Mouse (Mus musculus) hindbrain, embryonic 13.5 days (tissue): Measurements from ENCODE around the gene Camk2g. TPM values are rescaled to one million over a fixed set of nuclear protein-coding genes. Genes with fewer than 3 reads are reported as not detected.

ENCODE experiments used
- ATAC-seq: fragments of 200-750 bp; cut with Nextera tagmentation; 2 replicates; pipeline ENCODE4 v1.8.0; 2017; ENCODE audit warnings: moderate TSS enrichment; ENCODE audit not compliant: low FRiP score
- H3K27ac ChIP-seq: fragments of 300-500 bp; sonication (generic); 2 replicates; pipeline ENCODE4 v1.5.1; 2015; ENCODE audit warnings: inconsistent platforms, mild to moderate bottlenecking, moderate library complexity
- H3K27me3 ChIP-seq: fragments of 300-500 bp; sonication (generic); 2 replicates; pipeline ENCODE4 v1.6.1; 2015; ENCODE audit warnings: mild to moderate bottlenecking, inconsistent platforms
- H3K36me3 ChIP-seq: fragments of 300-500 bp; sonication (generic); 2 replicates; pipeline ENCODE4 v1.6.1; 2015; ENCODE audit warnings: mild to moderate bottlenecking, inconsistent platforms
- H3K4me1 ChIP-seq: fragments of 300-500 bp; sonication (generic); replicated peaks from 2 replicates; pipeline ENCODE4 v1.6.1; 2015; ENCODE audit warnings: inconsistent platforms
- H3K4me2 ChIP-seq: fragments of 300-500 bp; sonication (generic); 2 replicates; pipeline ENCODE4 v1.6.1; 2015; ENCODE audit warnings: inconsistent platforms, mild to moderate bottlenecking, moderate library complexity
- H3K4me3 ChIP-seq: fragments of 300-500 bp; sonication (generic); 2 replicates; pipeline ENCODE4 v1.5.1; 2015; ENCODE audit warnings: mild to moderate bottlenecking, inconsistent platforms
- H3K9ac ChIP-seq: fragments of 300-500 bp; sonication (generic); 2 replicates; pipeline ENCODE4 v1.6.1; 2015; ENCODE audit warnings: mild to moderate bottlenecking, inconsistent platforms
- H3K9me3 ChIP-seq: fragments of 300-500 bp; sonication (generic); 2 replicates; pipeline ENCODE4 v1.6.1; 2016; ENCODE audit warnings: inconsistent platforms
- WGBS: fragments of 180-500 bp; shearing (Covaris S2); methylation state at CpG from one replicate; pipeline ENCODE4 v1.1.7; 2015; 5-methylcytosine and 5-hydroxymethylcytosine counted together
- polyA plus RNA-seq: library from polyadenylated mRNA; unstranded; fragments of >200 nt; fragmentation: Nextera tagmentation; extraction: Ambion mirVana; gene quantifications from 2 replicates; pipeline ENCODE4 v1.2.1, GENCODE M21; 2015

Gene Camk2g
- polyA plus RNA-seq = 116 and 131 TPM in 2 replicates

GRCm38 (mm10) chr14:20793758-20794531, at the start of gene Camk2g:
Gene Camk2g (minus strand): TSS chr14:20794088.
- under 1% methylated on average over 50 of the region's 76 CpGs for WGBS
- Histone ChIP-seq H3K27ac (peak within 1 kb of the TSS; percentile 87), H3K4me3 (peak within 1 kb of the TSS; percentile 84), H3K36me3 (peaks cover 25% of the 10 kb centered on the region), H3K27me3 (no peaks in the 10 kb centered on the region), H3K4me2 (peak within 1 kb of the TSS; percentile 74), H3K4me1 (peaks cover 61% of the 10 kb centered on the region), H3K9ac (peak within 1 kb of the TSS; percentile 88), H3K9me3 (no peaks in the 10 kb centered on the region)
- ATAC-seq = peak; percentile 90

- Histone ChIP-seq H3K27ac (no peak overlapping the region), H3K36me3 (no peaks in the 10 kb centered on the region), H3K4me3 (no peak overlapping the region), H3K4me1 (no peaks in the 10 kb centered on the region), H3K4me2 (no peak overlapping the region), H3K27me3 (peaks cover 4% of the 10 kb centered on the region), H3K9me3 (no peaks in the 10 kb centered on the region), H3K9ac (no peak overlapping the region)
- 76% methylated on average over 3 of the region's 3 CpGs for WGBS
- no peak for ATAC-seq
These were observed 48.7 kb upstream of the Camk2g start for GRCm38 (mm10) chr14:20842629-20843028.

GRCm38 (mm10) chr14:20841526-20841925, 47.6 kb upstream of the Camk2g start:
- Histone ChIP-seq H3K36me3 (no peaks in the 10 kb centered on the region), H3K4me3 (no peak overlapping the region), H3K27me3 (peaks cover 6% of the 10 kb centered on the region), H3K27ac (no peak overlapping the region), H3K4me1 (peaks cover 11% of the 10 kb centered on the region), H3K4me2 (no peak overlapping the region), H3K9me3 (no peaks in the 10 kb centered on the region), H3K9ac (no peak overlapping the region)
- WGBS = 97% methylated on average over 2 of the region's 2 CpGs
- no peak for ATAC-seq

- peak overlapping the region; percentile 89; the same call in 1 of the 2 replicates for H3K4me2 ChIP-seq
- no peak overlapping the region for H3K4me3 ChIP-seq
- H3K9me3 ChIP-seq = no peaks in the 10 kb centered on the region
- no peak overlapping the region for H3K27ac ChIP-seq
- no peaks in the 10 kb centered on the region for H3K36me3 ChIP-seq
- WGBS = 74% methylated on average over 7 of the region's 7 CpGs
- peaks cover 15% of the 10 kb centered on the region for H3K4me1 ChIP-seq
- no peak overlapping the region for H3K9ac ChIP-seq
- no peak for ATAC-seq
- H3K27me3 ChIP-seq = peaks cover 10% of the 10 kb centered on the region
These were observed 43.8 kb upstream of the Camk2g start for GRCm38 (mm10) chr14:20837681-20838080.

- H3K4me1 ChIP-seq = peaks cover 15% of the 10 kb centered on the region
- peaks cover 10% of the 10 kb centered on the region for H3K27me3 ChIP-seq
- H3K4me2 ChIP-seq = peak overlapping the region; percentile 89
- peak overlapping the region; percentile 79 for H3K9ac ChIP-seq
- no peak overlapping the region for H3K27ac ChIP-seq
- no peaks in the 10 kb centered on the region for H3K36me3 ChIP-seq
- peak; percentile 10; the same call in 1 of the 2 replicates for ATAC-seq
- H3K4me3 ChIP-seq = peak overlapping the region; percentile 52
- H3K9me3 ChIP-seq = no peaks in the 10 kb centered on the region
- 7% methylated on average over 10 of the region's 10 CpGs for WGBS
These were observed 43.1 kb upstream of the Camk2g start for GRCm38 (mm10) chr14:20836905-20837376.

GRCm38 (mm10) chr14:20836171-20836904, 42.5 kb upstream of the Camk2g start, which contains the start of gene Plau:
Gene Plau (plus strand): TSS chr14:20836660.
- H3K27ac ChIP-seq = no peak within 1 kb of the TSS

GRCm38 (mm10) chr14:20834136-20834535, 40.2 kb upstream of the Camk2g start:
- H3K9ac ChIP-seq = no peak overlapping the region
- no peak overlapping the region for H3K4me2 ChIP-seq
- H3K27me3 ChIP-seq = peaks cover 10% of the 10 kb centered on the region
- H3K36me3 ChIP-seq = no peaks in the 10 kb centered on the region
- H3K4me1 ChIP-seq = peaks cover 15% of the 10 kb centered on the region
- no peak overlapping the region for H3K4me3 ChIP-seq
- no peak for ATAC-seq
- H3K27ac ChIP-seq = no peak overlapping the region
- H3K9me3 ChIP-seq = no peaks in the 10 kb centered on the region
- 70% methylated on average over 7 of the region's 7 CpGs for WGBS

More at GRCm38 (mm10) chr14:20836171-20836904, 42.5 kb upstream of the Camk2g start, which contains the start of gene Plau:
- Histone ChIP-seq H3K27me3 (peaks cover 10% of the 10 kb centered on the region), H3K9ac (peak within 1 kb of the TSS; percentile 79), H3K4me3 (peak within 1 kb of the TSS; percentile 52), H3K36me3 (no peaks in the 10 kb centered on the region), H3K4me1 (peaks cover 15% of the 10 kb centered on the region), H3K9me3 (no peaks in the 10 kb centered on the region), H3K4me2 (peak within 1 kb of the TSS; percentile 89)
- under 1% methylated on average over 31 of the region's 33 CpGs for WGBS
- peak; percentile 85 for ATAC-seq

- H3K4me2 ChIP-seq = no peak overlapping the region
- peaks cover 15% of the 10 kb centered on the region for H3K4me1 ChIP-seq
- no peak overlapping the region for H3K27ac ChIP-seq
- no peaks in the 10 kb centered on the region for H3K9me3 ChIP-seq
- H3K36me3 ChIP-seq = no peaks in the 10 kb centered on the region
- no peak overlapping the region for H3K4me3 ChIP-seq
- H3K27me3 ChIP-seq = peaks cover 10% of the 10 kb centered on the region
- H3K9ac ChIP-seq = no peak overlapping the region
- no peak for ATAC-seq
- WGBS = 92% methylated on average over 4 of the region's 4 CpGs
These were observed 39.6 kb upstream of the Camk2g start for GRCm38 (mm10) chr14:20833525-20833924.

- Histone ChIP-seq H3K4me1 (peaks cover 8% of the 10 kb centered on the region), H3K36me3 (no peaks in the 10 kb centered on the region), H3K9me3 (no peaks in the 10 kb centered on the region), H3K4me3 (no peak overlapping the region), H3K9ac (no peak overlapping the region), H3K27ac (no peak overlapping the region), H3K27me3 (peaks cover 4% of the 10 kb centered on the region; the same call in 1 of the 2 replicates), H3K4me2 (no peak overlapping the region)
- no peak for ATAC-seq
- WGBS = 80% methylated on average over 1 of the region's 1 CpGs
These were observed 38.0 kb upstream of the Camk2g start for GRCm38 (mm10) chr14:20831915-20832314.

- no peaks in the 10 kb centered on the region for H3K9me3 ChIP-seq
- ATAC-seq = no peak
- H3K4me1 ChIP-seq = peaks cover 3% of the 10 kb centered on the region
- H3K36me3 ChIP-seq = no peaks in the 10 kb centered on the region
- no peak overlapping the region for H3K4me2 ChIP-seq
- H3K27ac ChIP-seq = no peak overlapping the region
- H3K4me3 ChIP-seq = no peak overlapping the region
- H3K9ac ChIP-seq = no peak overlapping the region
- peaks cover 4% of the 10 kb centered on the region; the same call in 1 of the 2 replicates for H3K27me3 ChIP-seq
- 87% methylated on average over 9 of the region's 9 CpGs for WGBS
These were observed 37.4 kb upstream of the Camk2g start for GRCm38 (mm10) chr14:20831141-20831910.

- Histone ChIP-seq H3K9me3 (no peaks in the 10 kb centered on the region), H3K4me3 (no peak overlapping the region), H3K27ac (no peak overlapping the region), H3K36me3 (no peaks in the 10 kb centered on the region), H3K27me3 (peaks cover 4% of the 10 kb centered on the region; the same call in 1 of the 2 replicates), H3K4me1 (no peaks in the 10 kb centered on the region), H3K4me2 (no peak overlapping the region), H3K9ac (no peak overlapping the region)
- no peak for ATAC-seq
- WGBS = 90% methylated on average over 12 of the region's 12 CpGs
These were observed 35.9 kb upstream of the Camk2g start for GRCm38 (mm10) chr14:20829523-20830366.
